Mouse (Mus musculus): Measurements from ENCODE around the gene Prm1.

- TF ChIP-seq POLR2A (IDR thresholded peaks at IDR 0.05; ENCODE audit: low read depth, low read length) = no peak
- no peak for TF ChIP-seq MAZ (IDR thresholded peaks at IDR 0.05; ENCODE audit: low read depth, low read length)
- no peak for TF ChIP-seq NRF1 (IDR thresholded peaks at IDR 0.05; ENCODE audit: low read depth, low read length)
- no peak for TF ChIP-seq ZKSCAN1 (IDR thresholded peaks at IDR 0.05; ENCODE audit: borderline replicate concordance, low read depth, low read length)
Observed at GRCm38 (mm10) chr16:10838487-10839245, 33.0 kb upstream of the Prm1 start.
